Mouse (Mus musculus): ENCODE measurements at regions not wholly inside any gene's neighbourhood (a gene's known extent, or its start where the extent isn't known, plus 50 kb on each side); places are given as distances from the start of the nearest gene placed in this dataset.
"Not testable (repeated sequence)": the region's sequence is repeated elsewhere in the genome, so short reads cannot be mapped to it uniquely, and the experiment has no call there.

- no peak for DNase-seq (ENCODE audit: low spot score)
Measured at GRCm38 (mm10) chr8:113489436-113490107, 145.8 kb upstream of the Mon1b start.

GRCm38 (mm10) chr8:113490891-113491290 lies 144.5 kb upstream of the Mon1b start:
- no peak for DNase-seq (ENCODE audit: low spot score)

GRCm38 (mm10) chr8:113496896-113497295 lies 138.5 kb upstream of the Mon1b start:
- DNase-seq (ENCODE audit: low spot score) = no peak

GRCm38 (mm10) chr8:113502671-113503070 lies 132.7 kb upstream of the Mon1b start:
- DNase-seq (ENCODE audit: low spot score) = no peak

GRCm38 (mm10) chr8:113512856-113513255 lies 122.5 kb upstream of the Mon1b start:
- DNase-seq (ENCODE audit: low spot score) = no peak

- DNase-seq (ENCODE audit: low spot score) = no peak
Measured at GRCm38 (mm10) chr8:113513886-113514730, 121.3 kb upstream of the Mon1b start.

- not testable (repeated sequence) for DNase-seq (ENCODE audit: low spot score)
Measured at GRCm38 (mm10) chr8:113514731-113515375, 120.5 kb upstream of the Mon1b start.

- no peak for DNase-seq (ENCODE audit: low spot score)
Measured at GRCm38 (mm10) chr8:113516176-113516575, 119.2 kb upstream of the Mon1b start.

- no peak for DNase-seq (ENCODE audit: low spot score)
Measured at GRCm38 (mm10) chr8:113517912-113518311, 117.5 kb upstream of the Mon1b start.

GRCm38 (mm10) chr8:113523561-113523960 lies 111.8 kb upstream of the Mon1b start:
- DNase-seq (ENCODE audit: low spot score) = no peak

GRCm38 (mm10) chr8:113531116-113531665 lies 104.2 kb upstream of the Mon1b start:
- DNase-seq (ENCODE audit: low spot score) = no peak

- no peak for DNase-seq (ENCODE audit: low spot score)
Measured at GRCm38 (mm10) chr8:113532881-113533280, 102.5 kb upstream of the Mon1b start.

- DNase-seq (ENCODE audit: low spot score) = no peak
Measured at GRCm38 (mm10) chr8:113541437-113541836, 94.0 kb upstream of the Mon1b start.

- no peak for DNase-seq (ENCODE audit: low spot score)
Measured at GRCm38 (mm10) chr8:113542082-113542481, 93.3 kb upstream of the Mon1b start.

- DNase-seq (ENCODE audit: low spot score) = no peak
Measured at GRCm38 (mm10) chr8:113542713-113543112, 92.7 kb upstream of the Mon1b start.

GRCm38 (mm10) chr8:113549200-113549599 lies 86.2 kb upstream of the Mon1b start:
- no peak for DNase-seq (ENCODE audit: low spot score)

GRCm38 (mm10) chr8:113551454-113552273 lies 83.7 kb upstream of the Mon1b start:
- no peak for DNase-seq (ENCODE audit: low spot score)

GRCm38 (mm10) chr8:113552826-113553225 lies 82.6 kb upstream of the Mon1b start:
- no peak for DNase-seq (ENCODE audit: low spot score)

GRCm38 (mm10) chr8:113554700-113555455 lies 80.5 kb upstream of the Mon1b start:
- peak; percentile 40 for DNase-seq (ENCODE audit: low spot score)

- DNase-seq (ENCODE audit: low spot score) = peak; percentile 10
Measured at GRCm38 (mm10) chr8:113556994-113557393, 78.4 kb upstream of the Mon1b start.

GRCm38 (mm10) chr8:113581098-113581497 lies 54.3 kb upstream of the Mon1b start:
- DNase-seq (ENCODE audit: low spot score) = no peak
